Mouse (Mus musculus) bone marrow macrophage, adult 2 months (primary cell): ENCODE results near the gene Col4a1.

Experiments used
- CTCF ChIP-seq: IDR thresholded peaks from 2 replicates; pipeline ENCODE4 v1.5.1; 2012; ENCODE audit warnings: low read depth, mild to moderate bottlenecking, low read length, moderate library complexity
- POLR2A ChIP-seq: IDR thresholded peaks from 2 replicates; pipeline ENCODE4 v1.6.1; 2012; ENCODE audit warnings: mild to moderate bottlenecking, low read depth, low read length, borderline replicate concordance

DNA sequence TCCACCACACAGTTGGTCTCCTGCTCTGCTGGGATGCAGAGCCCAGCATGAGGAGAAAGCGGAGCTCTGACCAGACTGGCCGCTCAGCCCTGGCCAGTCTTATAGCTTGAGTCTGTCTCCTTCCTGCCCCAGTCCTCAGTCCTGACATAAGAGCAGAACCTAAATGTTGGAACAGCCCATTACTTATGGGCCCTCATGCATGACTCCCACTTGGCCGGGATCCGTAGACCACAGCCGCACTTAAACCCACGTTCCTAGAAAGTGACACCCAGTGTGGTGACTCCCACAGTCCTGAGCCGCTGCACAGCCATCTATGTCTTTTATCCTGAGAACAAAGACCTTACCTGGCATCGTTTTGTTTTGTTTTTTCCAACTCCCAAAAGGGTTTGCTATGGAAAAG lies 2.0 kb upstream of the Col4a1 start:
- TF ChIP-seq POLR2A: no peak
- TF ChIP-seq CTCF: no peak
